ENCODE assay signal across 25 mouse cellular contexts in the genomic region with DNA sequence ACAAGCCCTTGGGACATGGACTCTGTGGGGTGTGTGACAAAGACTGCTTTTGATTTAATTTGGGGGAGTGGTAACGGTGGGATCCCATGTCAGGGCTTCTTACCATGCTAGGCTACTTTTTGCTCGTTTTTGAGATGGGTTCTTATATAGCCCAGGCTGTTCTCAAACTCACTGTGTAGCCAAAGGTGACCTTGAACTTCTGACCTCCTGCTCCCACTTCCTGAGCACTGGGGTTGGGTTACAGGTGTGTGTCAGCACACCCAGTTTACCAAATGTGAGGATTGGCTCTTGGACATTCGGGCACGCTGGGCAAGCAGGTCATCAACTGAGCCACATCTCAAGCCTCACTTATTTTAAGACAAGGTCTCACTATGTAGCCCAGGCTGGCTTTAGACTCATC.
"Had no signal": no experiment of that assay in that cellular context is flagged by ENCODE, and none has a peak within 500 bp of the region (broad histone marks: within the 10 kb centered on the region; RNA-seq: fewer than 3 reads in every experiment).

No protein-coding gene starts in this region.

- H3K27me3 ChIP-seq: heart, embryonic 12.5 days; hindbrain, embryonic 15.5 days; limb, embryonic 12.5 days had no signal

- H3K4me3 ChIP-seq: heart, embryonic 10.5 days; heart, embryonic 12.5 days; hindbrain, embryonic 13.5 days; hindbrain, embryonic 15.5 days; kidney, embryonic 15.5 days; layer of hippocampus, adult 2 months; left cerebral cortex, adult 2 months; limb, embryonic 10.5 days; limb, embryonic 12.5 days; liver, embryonic 13.5 days; liver, embryonic 15.5 days had no signal

- H3K9ac ChIP-seq: heart, embryonic 12.5 days; hindbrain, embryonic 13.5 days; hindbrain, embryonic 15.5 days; kidney, embryonic 15.5 days; limb, embryonic 12.5 days; liver, embryonic 13.5 days; liver, embryonic 15.5 days had no signal

- H3K4me2 ChIP-seq: heart, embryonic 12.5 days; hindbrain, embryonic 13.5 days; hindbrain, embryonic 15.5 days; kidney, embryonic 15.5 days; limb, embryonic 12.5 days; liver, embryonic 11.5 days; liver, embryonic 13.5 days; liver, embryonic 15.5 days had no signal

- H3K36me3 ChIP-seq: heart, embryonic 10.5 days; heart, embryonic 12.5 days; hindbrain, embryonic 13.5 days; hindbrain, embryonic 15.5 days; kidney, embryonic 15.5 days; limb, embryonic 10.5 days; limb, embryonic 12.5 days; liver, embryonic 13.5 days; liver, embryonic 15.5 days had no signal

- ATAC-seq: hindbrain, postnatal 0 days; intestine, embryonic 16.5 days had no signal

- H3K27ac ChIP-seq: hindbrain, embryonic 13.5 days; hindbrain, embryonic 15.5 days; hindbrain, postnatal 0 days; kidney, embryonic 15.5 days; kidney, postnatal 0 days; layer of hippocampus, adult 2 months; left cerebral cortex, adult 2 months; limb, embryonic 10.5 days; liver, embryonic 13.5 days; liver, embryonic 15.5 days had no signal

- H3K9me3 ChIP-seq: heart, embryonic 10.5 days; heart, embryonic 12.5 days; hindbrain, embryonic 13.5 days; hindbrain, embryonic 15.5 days; kidney, embryonic 15.5 days; limb, embryonic 10.5 days; liver, embryonic 13.5 days; liver, embryonic 15.5 days had no signal

- DNase-seq: gastrocnemius, postnatal 25 days; heart, adult 18-20 months; heart, postnatal 10 days; heart, postnatal 4 days; kidney, adult 11 months; kidney, adult 2 months; kidney, adult 9 months; kidney, postnatal 14 days; kidney, postnatal 4 days; liver; liver, embryonic 13.5 days had no signal

- H3K4me1 ChIP-seq: liver, embryonic 13.5 days; liver, embryonic 15.5 days had no signal
